Mouse (Mus musculus) testis, adult 2 months (tissue): ENCODE results near the gene Mff.

Experiments
- CTCF ChIP-seq: fragments of 200-500 bp; IDR thresholded peaks from 2 replicates; pipeline ENCODE4 v1.5.1; 2012; ENCODE audit warnings: low read depth, mild to moderate bottlenecking, inconsistent platforms, low read length, moderate library complexity; ENCODE audit not compliant: control insufficient read depth, insufficient read depth, insufficient replicate concordance
- POLR2A ChIP-seq: fragments of 200-500 bp; IDR thresholded peaks from 2 replicates; pipeline ENCODE4 v1.6.1; 2012; ENCODE audit warnings: low read depth, mild to moderate bottlenecking, inconsistent platforms, low read length, moderate library complexity; ENCODE audit not compliant: control insufficient read depth

- TF ChIP-seq POLR2A (no peak), CTCF (no peak)
Observed at GRCm38 (mm10) chr1:82798304-82798703, 73.6 kb downstream of the Mff start.
